ENCODE assay signal across 11 mouse cellular contexts in genomic region chrX:161873511-161873910, GRCm38 (mm10).
DNase-seq lines count a peak whose midpoint lies in the region; ATAC-seq lines count a peak whose summit lies in the region.
"Had no signal": no experiment of that assay in that cellular context is flagged by ENCODE, and none has a peak within 500 bp of the region (broad histone marks: within the 10 kb centered on the region; RNA-seq: fewer than 3 reads in every experiment).

No protein-coding gene starts in this region.

- no peaks in the 10 kb centered on the region for H3K9me3 ChIP-seq in heart, embryonic 12.5 days (replicated peaks)
- H3K9me3 ChIP-seq in intestine, embryonic 15.5 days = no peaks in the 10 kb centered on the region
- H3K9me3 ChIP-seq in heart, embryonic 11.5 days (replicated peaks; ENCODE audit: control insufficient read depth, low read length) = no peaks in the 10 kb centered on the region
- H3K9me3 ChIP-seq: embryonic facial prominence, embryonic 12.5 days; G1E; megakaryocyte, embryonic 14.5 days had no signal

- no peak overlapping the region for H3K27ac ChIP-seq in heart, embryonic 12.5 days (ENCODE audit: poor library complexity, severe bottlenecking)
- H3K27ac ChIP-seq in intestine, embryonic 15.5 days = no peak overlapping the region
- H3K27ac ChIP-seq in heart, embryonic 11.5 days (ENCODE audit: low read depth, low read length) = no peak overlapping the region
- H3K27ac ChIP-seq: embryonic facial prominence, embryonic 12.5 days had no signal

- no peak overlapping the region for H3K4me3 ChIP-seq in heart, embryonic 12.5 days
- H3K4me3 ChIP-seq in intestine, embryonic 15.5 days (replicated peaks) = no peak overlapping the region
- no peak overlapping the region for H3K4me3 ChIP-seq in heart, embryonic 11.5 days (ENCODE audit: low read depth, low read length)
- H3K4me3 ChIP-seq: embryonic facial prominence, embryonic 12.5 days; megakaryocyte, embryonic 14.5 days had no signal

- H3K27me3 ChIP-seq in heart, embryonic 12.5 days (replicated peaks) = 0 out of 2 replicates have a peak, but pooled peaks cover 3% of the 10 kb centered on the region
- no peaks in the 10 kb centered on the region for H3K27me3 ChIP-seq in intestine, embryonic 15.5 days (replicated peaks)
- no peaks in the 10 kb centered on the region for H3K27me3 ChIP-seq in heart, embryonic 11.5 days (ENCODE audit: control insufficient read depth, insufficient read depth, low read length)

- H3K4me1 ChIP-seq in heart, embryonic 12.5 days (replicated peaks) = no peaks in the 10 kb centered on the region
- H3K4me1 ChIP-seq in intestine, embryonic 15.5 days (replicated peaks) = no peaks in the 10 kb centered on the region
- no peaks in the 10 kb centered on the region for H3K4me1 ChIP-seq in heart, embryonic 11.5 days (ENCODE audit: control insufficient read depth, insufficient read depth, low read length)
- H3K4me1 ChIP-seq: embryonic facial prominence, embryonic 12.5 days; megakaryocyte, embryonic 14.5 days had no signal

- DNase-seq in heart, postnatal 4 days = peak; percentile 36
- peak; percentile 4 for DNase-seq in right cerebral cortex, postnatal 4 days
- no peak for DNase-seq in right cerebral cortex, postnatal 25 days
- peak; percentile 10 to 49 for DNase-seq in cerebellum, postnatal 14 days
- peak; percentile 39 for DNase-seq in retina, embryonic 14.5 days (ENCODE audit: low spot score)

- H3K4me2 ChIP-seq in heart, embryonic 12.5 days = no peak overlapping the region
- no peak overlapping the region for H3K4me2 ChIP-seq in intestine, embryonic 15.5 days (replicated peaks)
- H3K4me2 ChIP-seq in heart, embryonic 11.5 days = no peak overlapping the region
- H3K4me2 ChIP-seq: embryonic facial prominence, embryonic 12.5 days had no signal

- no peak for ATAC-seq in heart, embryonic 12.5 days (ENCODE audit: insufficient number of reproducible peaks, low FRiP score)
- no peak for ATAC-seq in intestine, embryonic 15.5 days
- no peak for ATAC-seq in heart, embryonic 11.5 days (replicated peaks; ENCODE audit: insufficient number of reproducible peaks, low FRiP score, low TSS enrichment)

- H3K9ac ChIP-seq in heart, embryonic 12.5 days = no peak overlapping the region
- H3K9ac ChIP-seq in intestine, embryonic 15.5 days = no peak overlapping the region
- no peak overlapping the region for H3K9ac ChIP-seq in heart, embryonic 11.5 days (ENCODE audit: low read depth, low read length)
- H3K9ac ChIP-seq: embryonic facial prominence, embryonic 12.5 days had no signal

- H3K36me3 ChIP-seq in heart, embryonic 12.5 days = no peaks in the 10 kb centered on the region
- H3K36me3 ChIP-seq in intestine, embryonic 15.5 days = no peaks in the 10 kb centered on the region
- H3K36me3 ChIP-seq in heart, embryonic 11.5 days (ENCODE audit: control insufficient read depth, insufficient read depth, low read length) = no peaks in the 10 kb centered on the region
- H3K36me3 ChIP-seq: embryonic facial prominence, embryonic 12.5 days; G1E had no signal
